Mouse (Mus musculus) kidney, embryonic 14.5 days (tissue): ENCODE results near the gene Nfatc4. TPM values are rescaled to one million over a fixed set of nuclear protein-coding genes. Genes with fewer than 3 reads are reported as not detected.

ENCODE experiments used
- ATAC-seq: fragments of 200-750 bp; cut with Nextera tagmentation; 2 replicates; pipeline ENCODE4 v1.8.0; 2017; ENCODE audit warnings: moderate number of reproducible peaks, mild to moderate bottlenecking, moderate TSS enrichment, moderate library complexity; ENCODE audit not compliant: low FRiP score, low TSS enrichment
- H3K27ac ChIP-seq: fragments of 300-500 bp; sonication (generic); 2 replicates; pipeline ENCODE4 v1.5.1; 2014; ENCODE audit warnings: low read depth, mild to moderate bottlenecking, low read length, moderate library complexity, mixed read lengths
- H3K27me3 ChIP-seq: fragments of 300-500 bp; sonication (generic); 2 replicates; pipeline ENCODE4 v1.6.1; 2014; ENCODE audit warnings: mild to moderate bottlenecking, low read length; ENCODE audit not compliant: control insufficient read depth, insufficient read depth
- H3K36me3 ChIP-seq: fragments of 300-500 bp; sonication (generic); 2 replicates; pipeline ENCODE4 v1.6.1; 2014; ENCODE audit warnings: low read length, mixed read lengths; ENCODE audit not compliant: control insufficient read depth, insufficient read depth
- H3K4me1 ChIP-seq: fragments of 300-500 bp; sonication (generic); 2 replicates; pipeline ENCODE4 v1.6.1; 2014; ENCODE audit warnings: low read length, mixed read lengths; ENCODE audit not compliant: control insufficient read depth, insufficient read depth
- H3K4me2 ChIP-seq: fragments of 300-500 bp; sonication (generic); replicated peaks from 2 replicates; pipeline ENCODE4 v1.6.1; 2014; ENCODE audit warnings: low read depth, mild to moderate bottlenecking, low read length
- H3K4me3 ChIP-seq: fragments of 300-500 bp; sonication (generic); 2 replicates; pipeline ENCODE4 v1.5.1; 2014; ENCODE audit warnings: mild to moderate bottlenecking, low read length
- H3K9ac ChIP-seq: fragments of 300-500 bp; sonication (generic); 2 replicates; pipeline ENCODE4 v1.6.1; 2014; ENCODE audit warnings: low read depth, mild to moderate bottlenecking, low read length, moderate library complexity
- H3K9me3 ChIP-seq: fragments of 300-500 bp; sonication (generic); 2 replicates; pipeline ENCODE4 v1.6.1; 2016; ENCODE audit warnings: low read length; ENCODE audit not compliant: control insufficient read depth
- WGBS: fragments of 180-500 bp; shearing (Covaris S2); extraction: QIAGEN DNeasy Blood & Tissue Kit; methylation state at CpG from one replicate; pipeline ENCODE4 v1.1.7; 2014; 5-methylcytosine and 5-hydroxymethylcytosine counted together
- polyA plus RNA-seq: library from polyadenylated mRNA; unstranded; fragments of >200 nt; fragmentation: Nextera tagmentation; extraction: Ambion mirVana; gene quantifications from 2 replicates; pipeline ENCODE4 v1.2.1, GENCODE M21; 2014

Nfatc4 gene
- polyA plus RNA-seq, 1 experiment from 2014 or later: 33.8 TPM

- H3K27me3 ChIP-seq: no peaks in the 10 kb centered on the region
- H3K9ac ChIP-seq: no peak overlapping the region
- 85% methylated on average over 8 of the region's 8 CpGs for WGBS
- no peak overlapping the region for H3K4me3 ChIP-seq
- peaks cover 29% of the 10 kb centered on the region for H3K4me1 ChIP-seq
- H3K36me3 ChIP-seq: no peaks in the 10 kb centered on the region
- no peak overlapping the region for H3K4me2 ChIP-seq
- H3K9me3 ChIP-seq: no peaks in the 10 kb centered on the region
- ATAC-seq: no peak
- H3K27ac ChIP-seq: no peak overlapping the region
Measured at GRCm38 (mm10) chr14:55880982-55881381, 58.0 kb downstream of the Nfatc4 start.

GRCm38 (mm10) chr14:55882171-55882641, 59.3 kb downstream of the Nfatc4 start:
- ATAC-seq: no peak
- H3K36me3 ChIP-seq: peaks cover 8% of the 10 kb centered on the region
- no peak overlapping the region for H3K4me3 ChIP-seq
- H3K9me3 ChIP-seq: no peaks in the 10 kb centered on the region
- WGBS: 60% methylated on average over 6 of the region's 6 CpGs
- no peak overlapping the region for H3K4me2 ChIP-seq
- H3K27ac ChIP-seq: no peak overlapping the region
- no peak overlapping the region for H3K9ac ChIP-seq
- H3K27me3 ChIP-seq: no peaks in the 10 kb centered on the region
- peaks cover 37% of the 10 kb centered on the region for H3K4me1 ChIP-seq

GRCm38 (mm10) chr14:55883149-55883661, 60.3 kb downstream of the Nfatc4 start:
- no peaks in the 10 kb centered on the region for H3K27me3 ChIP-seq
- no peak overlapping the region for H3K4me3 ChIP-seq
- no peak overlapping the region for H3K4me2 ChIP-seq
- ATAC-seq: no peak
- H3K9ac ChIP-seq: no peak overlapping the region
- peaks cover 18% of the 10 kb centered on the region for H3K36me3 ChIP-seq
- 89% methylated on average over 13 of the region's 13 CpGs for WGBS
- H3K4me1 ChIP-seq: peaks cover 28% of the 10 kb centered on the region
- no peaks in the 10 kb centered on the region for H3K9me3 ChIP-seq
- no peak overlapping the region for H3K27ac ChIP-seq

Other genes starting within 250 kb of the Nfatc4 start
- gene Fitm1, start 247.5 kb upstream of the Nfatc4 start, polyA plus RNA-seq: 0.96 and 1.0 TPM in 2 replicates
- gene Psme1, start 245.0 kb upstream of the Nfatc4 start, polyA plus RNA-seq: 131 and 142 TPM in 2 replicates
- gene Emc9, start 237.8 kb upstream of the Nfatc4 start, polyA plus RNA-seq: 5.6 and 7.5 TPM in 2 replicates
- 224 and 286 TPM in 2 replicates for gene Psme2, start 232.0 kb upstream of the Nfatc4 start, polyA plus RNA-seq
- gene Rnf31, start 231.4 kb upstream of the Nfatc4 start, polyA plus RNA-seq: 12.4 and 17.7 TPM in 2 replicates
- gene Irf9, start 219.6 kb upstream of the Nfatc4 start, polyA plus RNA-seq: 9.7 and 11.6 TPM in 2 replicates
- gene Rec8, start 205.1 kb upstream of the Nfatc4 start, polyA plus RNA-seq: 17.5 and 25.1 TPM in 2 replicates
- 101 and 119 TPM in 2 replicates for gene Ipo4, start 187.2 kb upstream of the Nfatc4 start, polyA plus RNA-seq
- gene Gm49378, start 185.2 kb upstream of the Nfatc4 start, polyA plus RNA-seq: 3.4 TPM in 2 replicates
- 76.3 and 117 TPM in 2 replicates for gene Tm9sf1, start 179.3 kb upstream of the Nfatc4 start, polyA plus RNA-seq
- gene Tssk4, start 173.0 kb upstream of the Nfatc4 start, polyA plus RNA-seq: 0.72 and 0.77 TPM in 2 replicates
- 52.0 and 52.7 TPM in 2 replicates for gene Mdp1, start 162.6 kb upstream of the Nfatc4 start, polyA plus RNA-seq
- gene Gmpr2, start 151.2 kb upstream of the Nfatc4 start, polyA plus RNA-seq: 58.4 and 62.9 TPM in 2 replicates
- 586 and 744 TPM in 2 replicates for gene Nedd8, start 151.0 kb upstream of the Nfatc4 start, polyA plus RNA-seq
- 40.3 and 50.1 TPM in 2 replicates for gene Tinf2, start 141.3 kb upstream of the Nfatc4 start, polyA plus RNA-seq
- gene Tgm1, start 109.2 kb upstream of the Nfatc4 start, polyA plus RNA-seq: 0.67 and 1.2 TPM in 2 replicates
- 27.8 and 29.3 TPM in 2 replicates for gene Rabggta, start 100.9 kb upstream of the Nfatc4 start, polyA plus RNA-seq
- gene Dhrs1, start 77.5 kb upstream of the Nfatc4 start, polyA plus RNA-seq: 75.2 and 82.3 TPM in 2 replicates
- 43.3 and 44.0 TPM in 2 replicates for gene Nop9, start 77.5 kb upstream of the Nfatc4 start, polyA plus RNA-seq
- 2.9 and 3.6 TPM in 2 replicates for gene Cideb, start 64.7 kb upstream of the Nfatc4 start, polyA plus RNA-seq
- 0.08 and 0.39 TPM in 2 replicates for gene Ltb4r2, start 61.7 kb upstream of the Nfatc4 start, polyA plus RNA-seq
- gene Ltb4r1, start 57.2 kb upstream of the Nfatc4 start, polyA plus RNA-seq: 0.23 TPM in 1 of 2 replicates, not detected in the other
- 7.8 and 10.4 TPM in 2 replicates for gene Adcy4, start 39.0 kb upstream of the Nfatc4 start, polyA plus RNA-seq
- 38.1 and 43.3 TPM in 2 replicates for gene Ripk3, start 34.3 kb upstream of the Nfatc4 start, polyA plus RNA-seq
- gene Nynrin, start 30.9 kb downstream of the Nfatc4 start, polyA plus RNA-seq: 11.0 and 15.6 TPM in 2 replicates
- gene Cbln3, start 61.2 kb downstream of the Nfatc4 start, polyA plus RNA-seq: 0.23 and 0.31 TPM in 2 replicates
- 7.0 and 9.7 TPM in 2 replicates for gene Khnyn, start 61.8 kb downstream of the Nfatc4 start, polyA plus RNA-seq
- 61.3 and 64.7 TPM in 2 replicates for gene Sdr39u1, start 77.1 kb downstream of the Nfatc4 start, polyA plus RNA-seq
- gene Cma1, start 121.5 kb downstream of the Nfatc4 start, polyA plus RNA-seq: 0.30 and 1.1 TPM in 2 replicates
- gene Cma2, start 127.8 kb downstream of the Nfatc4 start, polyA plus RNA-seq: not detected in 2 replicates
- not detected in 2 replicates for gene Mcpt1, start 194.8 kb downstream of the Nfatc4 start, polyA plus RNA-seq
- not detected in 2 replicates for gene Mcpt9, start 207.4 kb downstream of the Nfatc4 start, polyA plus RNA-seq
- gene Mcpt2, start 218.9 kb downstream of the Nfatc4 start, polyA plus RNA-seq: not detected in 2 replicates
- not detected in 2 replicates for gene Mcpt4, start 239.2 kb downstream of the Nfatc4 start, polyA plus RNA-seq